Mouse (Mus musculus): Measurements from ENCODE around the gene Bcan. TPM values are rescaled to one million over a fixed set of nuclear protein-coding genes. Genes with fewer than 3 reads are reported as not detected.

The Bcan gene
- polyA plus RNA-seq, 1 experiment from 2014 or later = 1.1 TPM

- Histone ChIP-seq H3K36me3 (ENCODE audit: control insufficient read depth, insufficient read depth, low read length) (no peaks in the 10 kb centered on the region), H3K4me1 (ENCODE audit: control insufficient read depth, insufficient read depth, low read length) (peaks cover 9% of the 10 kb centered on the region; the same call in 1 of the 2 replicates)
- WGBS = 2% methylated on average over 28 of the region's 38 CpGs
These were observed 661 bp downstream of the Bcan start for GRCm38 (mm10) chr3:87999243-87999895.

GRCm38 (mm10) chr3:87998747-87999146 lies 1.3 kb downstream of the Bcan start:
- no peak overlapping the region for H3K4me2 ChIP-seq (ENCODE audit: low read depth, low read length)
- 4% methylated on average over 7 of the region's 7 CpGs for WGBS
- no peak overlapping the region for H3K4me3 ChIP-seq (ENCODE audit: low read depth, low read length)
- no peak overlapping the region for H3K27ac ChIP-seq (replicated peaks; ENCODE audit: low read depth, low read length)
- H3K36me3 ChIP-seq (ENCODE audit: control insufficient read depth, insufficient read depth, low read length) = no peaks in the 10 kb centered on the region
- peaks cover 100% of the 10 kb centered on the region for H3K27me3 ChIP-seq (replicated peaks; ENCODE audit: control insufficient read depth, insufficient read depth, low read length)
- H3K9ac ChIP-seq (ENCODE audit: low read depth, low read length) = no peak overlapping the region
- peaks cover 9% of the 10 kb centered on the region; the same call in 1 of the 2 replicates for H3K4me1 ChIP-seq (ENCODE audit: control insufficient read depth, insufficient read depth, low read length)
- ATAC-seq (ENCODE audit: low read depth) (no peak), DNase-seq (ENCODE audit: low spot score) (no peak)
- H3K9me3 ChIP-seq (ENCODE audit: control insufficient read depth, low read length) = no peaks in the 10 kb centered on the region

More at GRCm38 (mm10) chr3:87999243-87999895, 661 bp downstream of the Bcan start:
- DNase-seq (ENCODE audit: low spot score) (no peak), ATAC-seq (ENCODE audit: low read depth) (no peak)
- Histone ChIP-seq H3K4me3 (ENCODE audit: low read depth, low read length) (peak overlapping the region; percentile 47), H3K9me3 (ENCODE audit: control insufficient read depth, low read length) (no peaks in the 10 kb centered on the region), H3K9ac (ENCODE audit: low read depth, low read length) (peak overlapping the region; percentile 51; the same call in 1 of the 2 replicates), H3K27me3 (replicated peaks; ENCODE audit: control insufficient read depth, insufficient read depth, low read length) (peaks cover 99% of the 10 kb centered on the region), H3K27ac (replicated peaks; ENCODE audit: low read depth, low read length) (no peak overlapping the region), H3K4me2 (ENCODE audit: low read depth, low read length) (peak overlapping the region; percentile 76)

- Histone ChIP-seq H3K4me3 (ENCODE audit: low read depth, low read length) (peak overlapping the region; percentile 31), H3K9ac (ENCODE audit: low read depth, low read length) (peak overlapping the region; percentile 34; the same call in 1 of the 2 replicates), H3K36me3 (ENCODE audit: control insufficient read depth, insufficient read depth, low read length) (no peaks in the 10 kb centered on the region), H3K4me2 (ENCODE audit: low read depth, low read length) (peak overlapping the region; percentile 53), H3K27me3 (replicated peaks; ENCODE audit: control insufficient read depth, insufficient read depth, low read length) (peaks cover 100% of the 10 kb centered on the region), H3K4me1 (ENCODE audit: control insufficient read depth, insufficient read depth, low read length) (peaks cover 9% of the 10 kb centered on the region; the same call in 1 of the 2 replicates), H3K9me3 (ENCODE audit: control insufficient read depth, low read length) (no peaks in the 10 kb centered on the region), H3K27ac (replicated peaks; ENCODE audit: low read depth, low read length) (no peak overlapping the region)
- ATAC-seq (ENCODE audit: low read depth) = no peak
- DNase-seq (ENCODE audit: low spot score) = no peak
- under 1% methylated on average over 24 of the region's 49 CpGs for WGBS
These were observed 2.9 kb downstream of the Bcan start for GRCm38 (mm10) chr3:87996971-87997614.

- Histone ChIP-seq H3K9ac (ENCODE audit: low read depth, low read length) (no peak overlapping the region), H3K27me3 (replicated peaks; ENCODE audit: control insufficient read depth, insufficient read depth, low read length) (peaks cover 96% of the 10 kb centered on the region), H3K27ac (replicated peaks; ENCODE audit: low read depth, low read length) (no peak overlapping the region), H3K4me1 (ENCODE audit: control insufficient read depth, insufficient read depth, low read length) (peaks cover 9% of the 10 kb centered on the region; the same call in 1 of the 2 replicates), H3K36me3 (ENCODE audit: control insufficient read depth, insufficient read depth, low read length) (no peaks in the 10 kb centered on the region), H3K4me3 (ENCODE audit: low read depth, low read length) (peak overlapping the region; percentile 31; the same call in 1 of the 2 replicates), H3K4me2 (ENCODE audit: low read depth, low read length) (no peak overlapping the region), H3K9me3 (ENCODE audit: control insufficient read depth, low read length) (no peaks in the 10 kb centered on the region)
- no peak for ATAC-seq (ENCODE audit: low read depth)
- WGBS = 0% methylated on average over 10 of the region's 15 CpGs
- no peak for DNase-seq (ENCODE audit: low spot score)
These were observed 3.6 kb downstream of the Bcan start for GRCm38 (mm10) chr3:87996401-87996800.

GRCm38 (mm10) chr3:87995331-87995730 lies 4.7 kb downstream of the Bcan start:
- Histone ChIP-seq H3K27me3 (replicated peaks; ENCODE audit: control insufficient read depth, insufficient read depth, low read length) (peaks cover 94% of the 10 kb centered on the region), H3K4me3 (ENCODE audit: low read depth, low read length) (no peak overlapping the region), H3K9ac (ENCODE audit: low read depth, low read length) (no peak overlapping the region), H3K9me3 (ENCODE audit: control insufficient read depth, low read length) (no peaks in the 10 kb centered on the region), H3K4me2 (ENCODE audit: low read depth, low read length) (no peak overlapping the region), H3K4me1 (ENCODE audit: control insufficient read depth, insufficient read depth, low read length) (peaks cover 6% of the 10 kb centered on the region; the same call in 1 of the 2 replicates), H3K27ac (replicated peaks; ENCODE audit: low read depth, low read length) (no peak overlapping the region), H3K36me3 (ENCODE audit: control insufficient read depth, insufficient read depth, low read length) (no peaks in the 10 kb centered on the region)
- no peak for DNase-seq (ENCODE audit: low spot score)
- no peak for ATAC-seq (ENCODE audit: low read depth)
- 16% methylated on average over 7 of the region's 11 CpGs for WGBS

GRCm38 (mm10) chr3:87993436-87993835 lies 6.6 kb downstream of the Bcan start:
- Histone ChIP-seq H3K4me2 (ENCODE audit: low read depth, low read length) (no peak overlapping the region), H3K9me3 (ENCODE audit: control insufficient read depth, low read length) (no peaks in the 10 kb centered on the region), H3K4me3 (ENCODE audit: low read depth, low read length) (no peak overlapping the region), H3K36me3 (ENCODE audit: control insufficient read depth, insufficient read depth, low read length) (no peaks in the 10 kb centered on the region), H3K4me1 (ENCODE audit: control insufficient read depth, insufficient read depth, low read length) (no peaks in the 10 kb centered on the region), H3K9ac (ENCODE audit: low read depth, low read length) (no peak overlapping the region), H3K27ac (replicated peaks; ENCODE audit: low read depth, low read length) (no peak overlapping the region), H3K27me3 (replicated peaks; ENCODE audit: control insufficient read depth, insufficient read depth, low read length) (peaks cover 92% of the 10 kb centered on the region)
- WGBS = 4% methylated on average over 5 of the region's 6 CpGs
- DNase-seq (ENCODE audit: low spot score) (no peak), ATAC-seq (ENCODE audit: low read depth) (no peak)

GRCm38 (mm10) chr3:87989935-87990334 lies 10.1 kb downstream of the Bcan start:
- Histone ChIP-seq H3K4me2 (ENCODE audit: low read depth, low read length) (no peak overlapping the region), H3K27me3 (replicated peaks; ENCODE audit: control insufficient read depth, insufficient read depth, low read length) (peaks cover 61% of the 10 kb centered on the region), H3K9ac (ENCODE audit: low read depth, low read length) (no peak overlapping the region), H3K4me3 (ENCODE audit: low read depth, low read length) (no peak overlapping the region), H3K36me3 (ENCODE audit: control insufficient read depth, insufficient read depth, low read length) (no peaks in the 10 kb centered on the region), H3K4me1 (ENCODE audit: control insufficient read depth, insufficient read depth, low read length) (peaks cover 18% of the 10 kb centered on the region; the same call in 1 of the 2 replicates), H3K27ac (replicated peaks; ENCODE audit: low read depth, low read length) (no peak overlapping the region), H3K9me3 (ENCODE audit: control insufficient read depth, low read length) (no peaks in the 10 kb centered on the region)
- DNase-seq (ENCODE audit: low spot score) (no peak), ATAC-seq (ENCODE audit: low read depth) (no peak)
- WGBS = 33% methylated on average over 10 of the region's 10 CpGs

GRCm38 (mm10) chr3:87988068-87988467 lies 12.0 kb downstream of the Bcan start:
- peak overlapping the region; percentile 57 for H3K9ac ChIP-seq (ENCODE audit: low read depth, low read length)
- H3K9me3 ChIP-seq (ENCODE audit: control insufficient read depth, low read length) = no peaks in the 10 kb centered on the region
- H3K36me3 ChIP-seq (ENCODE audit: control insufficient read depth, insufficient read depth, low read length) = no peaks in the 10 kb centered on the region

More at GRCm38 (mm10) chr3:87988068-87988467, 12.0 kb downstream of the Bcan start:
- Histone ChIP-seq H3K4me2 (ENCODE audit: low read depth, low read length) (peak overlapping the region; percentile 69), H3K27me3 (replicated peaks; ENCODE audit: control insufficient read depth, insufficient read depth, low read length) (peaks cover 43% of the 10 kb centered on the region), H3K4me3 (ENCODE audit: low read depth, low read length) (peak overlapping the region; percentile 43), H3K27ac (replicated peaks; ENCODE audit: low read depth, low read length) (no peak overlapping the region), H3K4me1 (ENCODE audit: control insufficient read depth, insufficient read depth, low read length) (peaks cover 31% of the 10 kb centered on the region)
- 5% methylated on average over 15 of the region's 15 CpGs for whole genome bisulfite sequencing
- no peak for DNase-seq (ENCODE audit: low spot score)
- ATAC-seq (ENCODE audit: low read depth) = no peak
